Mouse (Mus musculus) MEL (cell line): ENCODE results near the gene Atg7. TPM values are rescaled to one million over a fixed set of nuclear protein-coding genes. Genes with fewer than 3 reads are reported as not detected.

ENCODE experiments used
- DNase-seq: peaks from one replicate; pipeline ENCODE4 v3.0.0; 2011; ENCODE audit warnings: low read depth, low spot score
- H3K27ac ChIP-seq: 2 replicates; pipeline ENCODE4 v1.5.1; 2012; ENCODE audit warnings: low read depth, mild to moderate bottlenecking, control low read depth, low read length, moderate library complexity; ENCODE audit not compliant: control insufficient read depth
- H3K27me3 ChIP-seq, 2 experiments: fragments of 150-350 bp in 1 of 2; sonication (generic) in 1 of 2; 2 replicates each; pipeline ENCODE4 v1.6.1; 2012; ENCODE audit warnings: low read length in 2 of 2, mild to moderate bottlenecking in 2 of 2, improper control_type of control experiment in 1 of 2, moderate library complexity in 1 of 2; ENCODE audit not compliant: insufficient read depth in 2 of 2, control insufficient read depth in 1 of 2
- H3K36me3 ChIP-seq, 2 experiments: 2 replicates each; pipeline ENCODE4 v1.6.1; 2012 to 2014; ENCODE audit warnings: low read length in 2 of 2, improper control_type of control experiment in 1 of 2, inconsistent platforms in 1 of 2, mild to moderate bottlenecking in 1 of 2; ENCODE audit not compliant: insufficient read depth in 2 of 2, control insufficient read depth in 1 of 2
- H3K4me1 ChIP-seq, 2 experiments: fragments of 150-350 bp in 1 of 2; sonication (generic) in 1 of 2; 2 replicates each; pipeline ENCODE4 v1.6.1; 2012; ENCODE audit warnings: low read length in 2 of 2, improper control_type of control experiment in 1 of 2, mild to moderate bottlenecking in 1 of 2; ENCODE audit not compliant: insufficient read depth in 2 of 2, control insufficient read depth in 1 of 2
- H3K4me3 ChIP-seq, 2 experiments: fragments of 150-350 bp in 1 of 2; sonication (generic) in 1 of 2; 2 replicates each; pipeline ENCODE4 v1.5.1; 2012; ENCODE audit warnings: low read depth in 2 of 2, low read length in 2 of 2, mild to moderate bottlenecking in 2 of 2, moderate library complexity in 2 of 2, control low read depth in 1 of 2, improper control_type of control experiment in 1 of 2; ENCODE audit not compliant: control insufficient read depth in 1 of 2, insufficient read depth in 1 of 2
- H3K79me2 ChIP-seq: 2 replicates; pipeline ENCODE4 v1.6.1; 2012; ENCODE audit warnings: mild to moderate bottlenecking, low read length, moderate library complexity; ENCODE audit not compliant: control insufficient read depth, poor library complexity, insufficient read depth
- H3K9ac ChIP-seq: 2 replicates; pipeline ENCODE4 v1.6.1; 2012; ENCODE audit warnings: low read depth, mild to moderate bottlenecking, control low read depth, low read length, moderate library complexity; ENCODE audit not compliant: control insufficient read depth, poor library complexity, severe bottlenecking
- H3K9me3 ChIP-seq: fragments of 150-350 bp; sonication (generic); replicated peaks from 2 replicates; pipeline ENCODE4 v1.6.1; 2012; ENCODE audit warnings: mild to moderate bottlenecking, low read length, improper control_type of control experiment, moderate library complexity; ENCODE audit not compliant: insufficient read depth
- BHLHE40 ChIP-seq: IDR thresholded peaks from 2 replicates; pipeline ENCODE4 v1.6.1; 2012; ENCODE audit warnings: low read depth, mild to moderate bottlenecking, inconsistent platforms, low read length, improper control_type of control experiment, borderline replicate concordance
- CHD1 ChIP-seq: IDR thresholded peaks from 2 replicates; pipeline ENCODE4 v1.6.1; 2012; ENCODE audit warnings: low read depth, mild to moderate bottlenecking, inconsistent platforms, low read length, improper control_type of control experiment
- CHD2 ChIP-seq: IDR thresholded peaks from 2 replicates; pipeline ENCODE4 v1.6.1; 2011; ENCODE audit warnings: low read length, improper control_type of control experiment
- EP300 ChIP-seq, 2 experiments: IDR thresholded peaks; 2 replicates each; pipeline ENCODE4 v1.6.1; 2011; ENCODE audit warnings: improper control_type of control experiment in 2 of 2, low read length in 2 of 2, low read depth in 1 of 2, mild to moderate bottlenecking in 1 of 2
- ETS1 ChIP-seq: IDR thresholded peaks from 2 replicates; pipeline ENCODE4 v1.6.1; 2012; ENCODE audit warnings: low read depth, mild to moderate bottlenecking, inconsistent platforms, low read length, improper control_type of control experiment, moderate library complexity
- GABPA ChIP-seq: IDR thresholded peaks from 2 replicates; pipeline ENCODE4 v1.6.1; 2012; ENCODE audit warnings: low read depth, mild to moderate bottlenecking, inconsistent platforms, low read length, improper control_type of control experiment, moderate library complexity
- GATA1 ChIP-seq: IDR thresholded peaks from 2 replicates; pipeline ENCODE4 v1.6.1; 2011; ENCODE audit warnings: low read depth, low read length, improper control_type of control experiment
- JUND ChIP-seq: IDR thresholded peaks from 2 replicates; pipeline ENCODE4 v1.6.1; 2011; ENCODE audit warnings: low read depth, mild to moderate bottlenecking, improper control_type of control experiment, low read length
- MAX ChIP-seq: IDR thresholded peaks from 2 replicates; pipeline ENCODE4 v1.6.1; 2011; ENCODE audit warnings: low read length, improper control_type of control experiment
- POLR2A ChIP-seq, 2 experiments: IDR thresholded peaks; 2 replicates each; pipeline ENCODE4 v1.6.1; 2011 to 2012; ENCODE audit warnings: low read length in 2 of 2, mild to moderate bottlenecking in 2 of 2, control low read depth in 1 of 2, improper control_type of control experiment in 1 of 2, low read depth in 1 of 2, moderate library complexity in 1 of 2; ENCODE audit not compliant: control insufficient read depth in 1 of 2, insufficient read depth in 1 of 2, poor library complexity in 1 of 2
- POLR2AphosphoS2 ChIP-seq: IDR thresholded peaks from 2 replicates; pipeline ENCODE4 v1.6.1; 2011; ENCODE audit warnings: low read length, improper control_type of control experiment
- POLR2AphosphoS5 ChIP-seq: IDR thresholded peaks from 2 replicates; pipeline ENCODE4 v1.6.1; 2012; ENCODE audit warnings: low read depth, borderline replicate concordance, mild to moderate bottlenecking, inconsistent platforms, low read length, moderate library complexity, mixed read lengths
- SIN3A ChIP-seq: IDR thresholded peaks from 2 replicates; pipeline ENCODE4 v1.6.1; 2012; ENCODE audit warnings: low read length, improper control_type of control experiment, inconsistent platforms
- TAL1 ChIP-seq: IDR thresholded peaks from 2 replicates; pipeline ENCODE4 v1.6.1; 2012; ENCODE audit warnings: mild to moderate bottlenecking, inconsistent platforms, low read length, moderate library complexity, mixed read lengths
- TCF12 ChIP-seq: IDR thresholded peaks from 2 replicates; pipeline ENCODE4 v1.6.1; 2014; ENCODE audit warnings: low read depth, mild to moderate bottlenecking, inconsistent platforms, low read length, improper control_type of control experiment, moderate library complexity
- UBTF ChIP-seq: IDR thresholded peaks from 2 replicates; pipeline ENCODE4 v1.6.1; 2012; ENCODE audit warnings: low read depth, mild to moderate bottlenecking, inconsistent platforms, low read length, improper control_type of control experiment, moderate library complexity, borderline replicate concordance; ENCODE audit not compliant: insufficient read depth
- USF1 ChIP-seq: IDR thresholded peaks from 2 replicates; pipeline ENCODE4 v1.6.1; 2014; ENCODE audit warnings: low read depth, mild to moderate bottlenecking, inconsistent platforms, low read length, improper control_type of control experiment, moderate library complexity
- ZC3H11A ChIP-seq: IDR thresholded peaks from 2 replicates; pipeline ENCODE4 v1.6.1; 2012; ENCODE audit warnings: low read depth, mild to moderate bottlenecking, inconsistent platforms, low read length, improper control_type of control experiment
- ZKSCAN1 ChIP-seq: IDR thresholded peaks from 2 replicates; pipeline ENCODE4 v1.6.1; 2012; ENCODE audit warnings: low read depth, mild to moderate bottlenecking, inconsistent platforms, low read length, improper control_type of control experiment, moderate library complexity
- polyA plus RNA-seq, 2 experiments: library from polyadenylated mRNA; stranded (reverse) in 1 of 2; unstranded in 1 of 2; fragments of >175 nt in 1 of 2; fragments of >200 nt in 1 of 2; gene quantifications; 2 replicates each; pipeline versions ENCODE4 v1.2.1 to v1.2.4; 2012; ENCODE audit warnings: low replicate concordance in 2 of 2, low read depth in 1 of 2; ENCODE audit not compliant: insufficient read length in 2 of 2, insufficient read depth in 1 of 2, missing spikeins in 1 of 2
- total RNA-seq: library from RNA; depleted of rRNA; stranded (reverse); fragments of 300-350 nt; gene quantifications from 2 replicates; pipeline ENCODE4 v1.2.3, GENCODE M21; 2012

Gene Atg7
- total and polyA plus RNA-seq, 3 experiments: 14.6 TPM; not detected in 1

DNA sequence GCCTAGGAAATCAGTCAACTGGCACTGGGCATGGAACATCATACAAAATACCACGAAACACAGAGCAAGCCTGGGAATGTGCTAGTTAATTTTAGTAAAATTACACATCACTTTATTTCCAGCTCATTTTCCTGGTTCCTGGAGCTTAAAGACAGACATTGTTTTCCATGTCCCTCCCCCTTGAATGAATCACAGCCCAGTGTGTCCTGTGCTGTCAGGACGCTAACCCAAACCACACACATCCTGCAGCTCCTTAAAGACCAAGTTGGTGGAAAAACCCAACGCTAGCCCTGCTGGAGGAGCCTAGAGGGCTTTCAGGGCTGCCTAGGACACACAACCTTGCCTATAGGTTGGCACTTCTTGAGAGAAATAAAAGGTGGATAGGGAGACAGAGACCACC, 223.2 kb downstream of the Atg7 start:
- Histone ChIP-seq H3K4me1 (no peaks in the 10 kb centered on the region), H3K27me3 (no peaks in the 10 kb centered on the region), H3K79me2 (no peaks in the 10 kb centered on the region), H3K36me3 (no peaks in the 10 kb centered on the region), H3K9me3 (no peaks in the 10 kb centered on the region), H3K9ac (no peak overlapping the region), H3K27ac (no peak overlapping the region), H3K4me3 (no peak overlapping the region)
- TF ChIP-seq TCF12: no peak
- no peak for TF ChIP-seq EP300 (IDR thresholded peaks at IDR 0.05; ENCODE audit: low read depth in 1 of 2, low read length in 2 of 2)
- TF ChIP-seq CHD2: no peak
- no peak for TF ChIP-seq POLR2AphosphoS5
- DNase-seq: no peak

DNA sequence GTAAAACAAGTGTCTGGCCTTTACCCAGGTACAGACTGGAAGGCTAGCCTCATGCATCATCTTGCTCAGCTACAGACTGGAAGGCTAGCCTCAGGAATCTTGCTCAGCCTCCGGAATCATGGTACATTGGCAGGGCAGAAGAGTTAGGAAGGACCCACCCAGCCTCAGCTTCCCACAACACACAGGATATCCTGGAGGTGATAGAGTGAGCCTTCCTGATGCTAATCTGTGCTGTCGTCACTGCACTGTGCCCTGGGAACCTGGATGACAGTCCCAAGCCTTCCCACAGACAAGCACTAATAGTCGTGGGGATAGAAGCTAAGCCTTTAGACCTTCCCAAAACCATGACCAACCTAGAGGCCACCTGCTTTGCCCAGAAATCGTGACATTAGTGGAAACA, 223.7 kb downstream of the Atg7 start:
- H3K27ac ChIP-seq: no peak overlapping the region
- no peaks in the 10 kb centered on the region for H3K36me3 ChIP-seq
- no peak overlapping the region for H3K4me3 ChIP-seq
- no peaks in the 10 kb centered on the region for H3K4me1 ChIP-seq
- TF ChIP-seq UBTF (no peak), MAX (no peak), JUND (no peak), GABPA (no peak), GATA1 (no peak)
- no peaks in the 10 kb centered on the region for H3K9me3 ChIP-seq
- H3K79me2 ChIP-seq: no peaks in the 10 kb centered on the region
- H3K9ac ChIP-seq: no peak overlapping the region
- DNase-seq: no peak
- no peaks in the 10 kb centered on the region for H3K27me3 ChIP-seq

DNA sequence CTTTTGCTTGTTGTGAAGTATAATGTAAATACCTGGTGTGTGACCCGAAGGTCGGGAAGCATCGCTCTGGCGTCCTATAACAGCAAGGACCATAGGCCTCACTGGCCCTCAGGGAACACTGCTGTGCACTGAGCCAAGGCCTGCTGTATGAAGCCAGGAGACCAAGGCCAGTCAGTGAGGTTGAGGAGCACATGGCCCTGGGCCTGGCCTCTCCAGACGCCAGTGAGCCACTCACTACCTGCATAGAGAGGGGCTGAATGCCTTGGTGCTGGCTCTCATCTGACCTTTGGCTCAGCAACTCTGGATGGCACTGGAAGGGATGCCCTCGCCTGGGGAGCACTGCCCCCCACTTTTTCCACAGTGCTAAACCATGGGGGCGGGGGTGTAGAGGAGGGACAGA, 225.8 kb downstream of the Atg7 start:
- no peak for TF ChIP-seq POLR2AphosphoS2
- TF ChIP-seq GABPA: no peak
- TF ChIP-seq SIN3A: no peak
- TF ChIP-seq CHD1: no peak
- no peak for TF ChIP-seq TAL1
- TF ChIP-seq EP300 (IDR thresholded peaks at IDR 0.05; ENCODE audit: low read depth in 1 of 2, low read length in 2 of 2): no peak
- no peak for TF ChIP-seq ETS1
- TF ChIP-seq USF1: no peak
- no peak for TF ChIP-seq POLR2A (IDR thresholded peaks at IDR 0.05; ENCODE audit: control insufficient read depth in 1 of 2, insufficient read depth in 1 of 2, low read depth in 1 of 2, low read length in 2 of 2, poor library complexity in 1 of 2)
- no peak for TF ChIP-seq BHLHE40
- TF ChIP-seq POLR2AphosphoS5: no peak
- no peak for TF ChIP-seq ZKSCAN1
- TF ChIP-seq ZC3H11A: no peak
- TF ChIP-seq CHD2: no peak
- no peaks in the 10 kb centered on the region for H3K79me2 ChIP-seq
- H3K9me3 ChIP-seq: no peaks in the 10 kb centered on the region
- DNase-seq: no peak
- no peaks in the 10 kb centered on the region; a peak in 1 of 4 replicates for H3K36me3 ChIP-seq
- no peak overlapping the region for H3K4me3 ChIP-seq
- no peak overlapping the region for H3K27ac ChIP-seq
- H3K27me3 ChIP-seq: no peaks in the 10 kb centered on the region
- peaks cover 0 to 5% of the 10 kb centered on the region in 2 experiments; a peak in 3 of 4 replicates for H3K4me1 ChIP-seq
- H3K9ac ChIP-seq: no peak overlapping the region
